Mouse (Mus musculus): ENCODE measurements at regions not wholly inside any gene's neighbourhood (a gene's known extent, or its start where the extent isn't known, plus 50 kb on each side); places are given as distances from the start of the nearest gene placed in this dataset.

GRCm38 (mm10) chr5:101120509-101121201, 275.1 kb downstream of the Gpat3 start:
- TF ChIP-seq POLR2A (IDR thresholded peaks at IDR 0.05; ENCODE audit: borderline replicate concordance, extremely low read depth, insufficient read depth, insufficient read length, poor library complexity, severe bottlenecking): no peak
- no peak for TF ChIP-seq CTCF (IDR thresholded peaks at IDR 0.05; ENCODE audit: borderline replicate concordance, extremely low read depth, insufficient read depth, insufficient read length)

All from brain, embryonic 14.5 days (tissue).